Mouse (Mus musculus) C2C12 (cell line): ENCODE measurements around the gene Hspbap1.

ENCODE experiments used
- CEBPB ChIP-seq: IDR thresholded peaks from one replicate; pipeline ENCODE4 v1.6.1; 2011; ENCODE audit warnings: low read depth, mild to moderate bottlenecking, control low read depth, moderate library complexity
- CTCF ChIP-seq: IDR thresholded peaks from one replicate; pipeline ENCODE4 v1.5.1; 2011; ENCODE audit not compliant: control insufficient read depth, insufficient read depth, insufficient read length
- FOSL1 ChIP-seq: IDR thresholded peaks from one replicate; pipeline ENCODE4 v1.8.0; 2011; ENCODE audit warnings: mild to moderate bottlenecking, low read length; ENCODE audit not compliant: poor library complexity, insufficient read depth, severe bottlenecking
- MAX ChIP-seq: IDR thresholded peaks from one replicate; pipeline ENCODE4 v1.6.1; 2011; ENCODE audit warnings: mild to moderate bottlenecking, control low read depth
- MYOD1 ChIP-seq: IDR thresholded peaks from one replicate; pipeline ENCODE4 v1.6.1; 2011; ENCODE audit warnings: low read depth; ENCODE audit not compliant: control insufficient read depth, insufficient read length
- USF1 ChIP-seq: IDR thresholded peaks from one replicate; pipeline ENCODE4 v1.6.1; 2011; ENCODE audit warnings: low read depth, mild to moderate bottlenecking, control low read depth, moderate library complexity

GRCm38 (mm10) chr16:35769878-35770657, at the start of gene Hspbap1:
- TF ChIP-seq CTCF (no peak), CEBPB (no peak), FOSL1 (no peak), USF1 (peak; percentile 98), MYOD1 (no peak), MAX (peak; percentile 98)
